Mouse (Mus musculus) intestine, embryonic 14.5 days (tissue): ENCODE data around the gene Calm5. TPM values are rescaled to one million over a fixed set of nuclear protein-coding genes. Genes with fewer than 3 reads are reported as not detected.

Experiments used
- polyA plus RNA-seq: library from polyadenylated mRNA; unstranded; fragments of >200 nt; fragmentation: Nextera tagmentation; extraction: Ambion mirVana; gene quantifications from 2 replicates; pipeline ENCODE4 v1.2.1, GENCODE M21; 2014

Gene Calm5
- polyA plus RNA-seq, 1 experiment from 2014 or later = not detected

Other genes starting within 250 kb of the Calm5 start
- gene Fam208b, start 243.1 kb upstream of the Calm5 start, polyA plus RNA-seq = 13.8 and 17.3 TPM in 2 replicates
- 8.5 and 12.3 TPM in 2 replicates for gene Asb13, start 220.1 kb upstream of the Calm5 start, polyA plus RNA-seq
- gene Calml3, start 49.9 kb upstream of the Calm5 start, polyA plus RNA-seq = not detected in 2 replicates
- not detected in 2 replicates for gene Calm4, start 16.4 kb upstream of the Calm5 start, polyA plus RNA-seq
- gene Net1, start 64.0 kb downstream of the Calm5 start, polyA plus RNA-seq = 83.5 and 86.4 TPM in 2 replicates
- gene Tubal3, start 64.1 kb downstream of the Calm5 start, polyA plus RNA-seq = 6.7 and 9.2 TPM in 2 replicates
- gene Ucn3, start 91.2 kb downstream of the Calm5 start, polyA plus RNA-seq = 0.12 TPM in 1 of 2 replicates, not detected in the other
- 0.88 and 1.6 TPM in 2 replicates for gene Akr1c14, start 194.8 kb downstream of the Calm5 start, polyA plus RNA-seq